Mouse (Mus musculus): Measurements from ENCODE around the gene Upk2.
"Not testable (repeated sequence)": the region's sequence is repeated elsewhere in the genome, so short reads cannot be mapped to it uniquely, and the experiment has no call there.

The Upk2 gene

GRCm38 (mm10) chr9:44408693-44409092, 46.1 kb downstream of the Upk2 start:
- DNase-seq (ENCODE audit: low read depth, low spot score), result not testable (repeated sequence)

- DNase-seq (ENCODE audit: low read depth, low spot score), result no peak
These were observed 47.1 kb downstream of the Upk2 start for GRCm38 (mm10) chr9:44407752-44408097.

- peak; percentile 96 for DNase-seq (ENCODE audit: low read depth, low spot score)
These were observed 47.6 kb downstream of the Upk2 start, which contains the start of the genes Rps25 and Trappc4 for GRCm38 (mm10) chr9:44406906-44407751. Gene Rps25 (plus strand): TSS chr9:44407139. Gene Trappc4 (minus strand): TSS chr9:44407600.

- no peak for DNase-seq (ENCODE audit: low read depth, low spot score)
These were observed 49.8 kb downstream of the Upk2 start for GRCm38 (mm10) chr9:44405011-44405410.

All from retina, adult 2 months (tissue).